Mouse (Mus musculus) embryonic fibroblast, embryonic 13.5 days (primary cell): Measurements from ENCODE around the gene Gemin5.

Experiments
- CTCF ChIP-seq: IDR thresholded peaks from 2 replicates; pipeline ENCODE4 v1.5.1; 2011; ENCODE audit warnings: mild to moderate bottlenecking, control low read depth, low read length, moderate library complexity, borderline replicate concordance; ENCODE audit not compliant: insufficient read depth
- POLR2A ChIP-seq: IDR thresholded peaks from 2 replicates; pipeline ENCODE4 v1.6.1; 2011; ENCODE audit warnings: low read depth, mild to moderate bottlenecking, control low read depth, low read length, moderate library complexity

GRCm38 (mm10) chr11:58107009-58107408 is 61.3 kb downstream of the Gemin5 start:
- TF ChIP-seq POLR2A (no peak), CTCF (no peak)
